Mouse (Mus musculus) mouse embryonic stem cell (cell line): Measurements from ENCODE around the gene Fgfr2.

ENCODE experiments used
- in situ Hi-C, 2 experiments: fragments of 300-500 bp; cut with MboI; formaldehyde crosslinking; loops; 1 replicate in 1 of 2; 3 replicates in 1 of 2; pipeline ENCODE4 v1.14.3; 2019 to 2020; ENCODE audit warnings: low sequenced_read_pairs in 2 of 2, low pct_unique_long_range_greater_than_20kb in 1 of 2, mixed read lengths in 1 of 2; ENCODE audit not compliant: unreplicated experiment in 1 of 2

Gene Fgfr2

DNA sequence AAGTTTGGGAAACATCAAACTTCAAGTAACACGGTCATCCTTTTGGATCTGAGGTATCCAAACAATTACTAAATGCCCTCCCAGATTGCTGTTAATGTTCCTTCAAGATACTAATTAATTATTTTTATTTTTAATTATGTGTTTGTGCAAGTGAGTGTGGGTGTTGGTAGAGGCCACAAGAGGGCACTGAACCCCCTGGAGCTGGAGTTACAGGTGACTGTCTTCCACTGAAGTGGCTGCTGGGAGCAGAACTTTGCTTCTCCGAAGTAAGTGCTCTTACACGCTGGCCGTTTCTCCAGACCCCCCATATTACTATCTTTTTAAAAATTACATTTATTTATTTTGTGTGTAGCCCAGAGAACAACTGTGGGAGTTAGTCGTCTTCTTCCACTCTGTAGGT is 193.1 kb downstream of the Fgfr2 start:
- in situ Hi-C loops, result no loop called here

DNA sequence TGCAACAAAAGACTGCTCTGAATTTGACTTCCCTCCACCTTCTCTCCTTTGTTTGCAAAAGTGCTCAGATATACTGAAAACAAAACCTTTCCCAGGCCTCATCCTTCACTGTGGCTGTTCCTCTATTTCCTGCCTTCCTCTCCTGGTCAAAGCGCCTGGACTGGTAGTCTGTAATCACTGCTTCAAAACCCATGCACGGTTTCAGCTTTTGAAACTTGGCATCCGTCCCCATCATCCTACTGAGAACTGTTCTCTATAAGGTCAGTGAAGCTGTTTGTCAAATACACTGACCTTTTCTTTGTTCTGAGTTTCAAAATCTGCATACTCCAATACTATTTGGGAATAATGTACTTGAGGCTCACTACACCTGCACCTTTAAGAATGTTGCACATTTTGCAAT is 195.9 kb downstream of the Fgfr2 start:
- in situ Hi-C loops, result no loop called here

DNA sequence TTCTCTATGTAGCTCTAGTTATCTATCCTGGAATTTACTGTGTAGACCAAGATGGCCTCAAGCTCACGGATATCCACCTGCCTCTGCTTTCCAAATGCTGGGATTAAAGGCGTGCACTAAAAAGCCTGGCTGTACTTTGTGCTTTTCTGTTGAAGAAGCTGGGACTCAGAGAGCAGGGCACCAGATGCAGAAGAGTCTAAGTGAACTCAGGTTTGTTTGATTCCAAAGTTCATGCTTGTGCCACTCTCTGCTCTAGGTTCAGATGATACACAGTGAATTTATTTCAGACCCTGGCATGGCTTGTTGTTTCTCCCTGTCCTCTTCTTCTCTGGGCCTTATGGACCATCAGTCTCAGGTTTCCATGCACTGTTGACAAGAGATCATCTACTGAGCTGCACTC is 197.9 kb downstream of the Fgfr2 start:
- in situ Hi-C loops, result no loop called here

DNA sequence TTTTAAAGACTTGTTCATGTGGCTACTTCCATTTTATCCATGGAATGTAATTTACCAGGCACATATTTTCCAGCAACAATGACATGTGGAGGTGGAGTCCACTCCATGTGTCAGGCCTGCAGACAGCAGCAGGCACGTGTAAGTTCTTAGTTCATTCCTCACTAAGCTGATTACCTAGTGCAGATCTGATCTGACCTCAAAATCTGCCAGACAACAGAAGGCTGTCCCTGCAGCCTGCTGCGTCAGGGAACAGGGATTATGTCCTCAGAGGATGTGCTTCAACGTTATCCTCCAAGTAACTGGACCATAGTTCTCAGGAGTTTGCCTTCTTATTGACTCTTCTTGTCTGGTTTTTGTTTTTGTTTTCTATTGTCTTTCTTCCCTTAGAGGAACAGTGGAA is 201.2 kb downstream of the Fgfr2 start:
- in situ Hi-C loops, result no loop called here

DNA sequence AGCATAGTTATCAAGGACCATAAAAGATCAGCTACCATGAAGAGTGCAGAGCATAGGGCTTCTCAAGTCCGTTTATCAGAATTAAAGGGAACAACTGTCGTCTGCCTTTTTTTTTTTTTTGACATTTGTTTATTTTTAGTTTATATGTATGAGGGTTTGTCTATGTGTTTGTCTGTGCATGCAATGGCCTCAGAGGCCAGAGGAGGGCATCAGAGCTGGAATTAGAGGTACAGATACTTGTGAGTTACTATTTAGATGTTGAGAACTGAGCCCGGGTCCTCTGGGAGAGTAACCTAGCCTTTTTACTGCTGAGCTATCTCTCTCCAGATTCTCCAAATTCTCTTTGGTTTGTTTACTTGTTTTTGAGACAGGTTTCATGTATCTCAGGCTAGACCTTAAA is 219.4 kb downstream of the Fgfr2 start:
- in situ Hi-C loops, result no loop called here

DNA sequence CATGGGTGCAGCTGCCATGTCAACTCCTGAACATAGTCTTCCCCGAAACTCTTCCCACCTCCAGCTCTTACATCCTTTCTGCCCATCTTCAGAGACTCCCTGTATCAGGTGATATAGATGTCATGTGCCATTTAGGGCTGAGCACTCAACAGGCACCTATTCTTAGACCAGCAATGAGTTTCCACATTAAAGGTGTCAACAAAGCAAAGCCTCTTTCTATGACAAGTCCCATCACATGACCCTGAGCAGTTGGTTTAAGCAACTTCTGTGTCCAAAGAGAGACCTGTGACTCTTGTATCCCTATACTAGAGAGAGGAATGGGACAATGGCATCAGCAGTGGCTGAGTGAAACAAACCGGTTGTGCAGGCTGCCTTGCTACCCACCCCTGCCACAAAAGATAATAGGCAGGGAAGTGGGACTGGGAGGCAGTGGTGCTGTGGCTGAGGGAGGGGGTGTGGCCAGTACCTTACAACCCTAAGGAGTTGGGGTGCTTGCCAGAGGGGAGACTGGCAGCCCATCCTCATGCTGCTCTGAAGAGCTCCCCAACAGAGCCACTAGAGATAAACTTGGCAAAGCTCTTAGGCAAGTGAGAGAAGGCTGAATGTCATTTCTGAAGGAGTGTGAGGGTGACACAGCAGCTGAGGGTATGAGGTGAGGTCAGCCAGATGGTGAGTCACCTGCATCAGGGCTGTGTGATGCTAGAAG is 222.2 kb downstream of the Fgfr2 start:
- in situ Hi-C loops, result no loop called here

DNA sequence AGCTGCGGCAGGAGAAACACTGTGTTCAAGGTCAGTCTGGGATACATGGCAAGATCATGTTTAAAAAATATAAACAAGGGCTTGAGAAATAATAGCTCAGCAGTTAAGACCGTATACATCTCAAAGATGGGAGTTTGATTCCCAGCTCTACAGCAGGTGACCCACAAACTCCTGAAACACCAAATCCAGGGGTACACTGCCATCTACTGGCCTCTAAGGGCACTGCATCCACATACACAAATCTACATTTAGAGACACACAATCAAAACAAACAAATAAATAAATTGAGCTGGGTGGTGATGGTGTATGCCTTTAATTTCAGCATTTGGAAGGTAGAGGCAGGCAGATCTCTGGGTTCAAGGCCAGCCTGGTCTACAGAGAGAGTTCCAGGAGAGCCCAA is 224.9 kb downstream of the Fgfr2 start:
- in situ Hi-C loops, result loop anchor here (5.0 to 25.0 kb wide), 2 partner anchors 246 to 661 kb away; no protein-coding TSS in a partner anchor

DNA sequence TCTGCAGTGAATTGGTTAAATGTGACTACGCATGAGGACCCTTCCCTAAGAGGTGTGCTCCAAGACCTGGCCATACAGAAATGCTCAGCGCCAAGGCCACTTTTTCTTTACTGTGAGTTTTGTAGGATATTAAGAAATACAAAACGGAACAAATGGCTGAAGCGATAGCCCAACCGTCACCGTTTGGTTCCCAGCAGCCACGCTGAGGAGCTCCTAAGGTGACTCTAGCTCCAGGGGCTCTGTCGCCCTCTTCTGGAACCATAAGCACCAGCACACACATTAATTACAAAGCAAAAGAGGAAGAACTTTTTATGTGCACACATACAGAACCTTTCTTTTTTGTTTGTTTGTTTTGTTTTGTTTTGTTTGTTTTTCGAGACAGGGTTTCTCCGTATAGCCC is 225.9 kb downstream of the Fgfr2 start:
- in situ Hi-C loops, result loop anchor here (5.0 to 25.0 kb wide), 2 partner anchors 245 to 660 kb away; no protein-coding TSS in a partner anchor

DNA sequence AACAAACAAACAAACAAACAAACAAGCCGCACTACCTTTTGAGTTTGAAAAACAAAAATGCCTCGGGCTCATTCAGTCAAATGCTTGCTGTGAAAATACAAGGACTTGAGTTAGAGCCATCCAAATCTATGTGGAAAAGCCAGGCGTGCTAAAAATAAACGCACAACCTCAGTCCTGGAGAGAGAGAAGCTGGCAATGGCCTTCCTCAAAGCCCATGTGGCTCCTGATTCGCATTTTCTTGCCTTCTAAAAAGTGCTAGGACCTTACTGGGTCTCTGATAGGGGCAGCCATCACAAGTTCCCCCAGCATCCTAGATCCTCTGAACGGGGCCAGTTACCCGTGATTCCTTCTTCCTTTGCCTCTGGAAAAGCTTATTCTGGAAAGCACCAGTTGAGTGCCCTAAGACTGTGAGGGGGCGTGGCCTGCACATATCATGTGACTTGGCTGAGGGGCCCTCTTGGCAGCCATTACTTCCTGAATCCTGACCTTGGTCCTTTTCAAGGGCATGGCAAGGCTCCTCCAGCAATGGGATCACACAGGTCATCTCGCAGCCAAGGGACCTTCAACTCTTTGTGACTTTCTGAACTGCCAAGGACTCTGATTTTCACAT is 226.8 kb downstream of the Fgfr2 start:
- in situ Hi-C loops, result loop anchor here (5.0 to 25.0 kb wide), 2 partner anchors 244 to 659 kb away; no protein-coding TSS in a partner anchor

DNA sequence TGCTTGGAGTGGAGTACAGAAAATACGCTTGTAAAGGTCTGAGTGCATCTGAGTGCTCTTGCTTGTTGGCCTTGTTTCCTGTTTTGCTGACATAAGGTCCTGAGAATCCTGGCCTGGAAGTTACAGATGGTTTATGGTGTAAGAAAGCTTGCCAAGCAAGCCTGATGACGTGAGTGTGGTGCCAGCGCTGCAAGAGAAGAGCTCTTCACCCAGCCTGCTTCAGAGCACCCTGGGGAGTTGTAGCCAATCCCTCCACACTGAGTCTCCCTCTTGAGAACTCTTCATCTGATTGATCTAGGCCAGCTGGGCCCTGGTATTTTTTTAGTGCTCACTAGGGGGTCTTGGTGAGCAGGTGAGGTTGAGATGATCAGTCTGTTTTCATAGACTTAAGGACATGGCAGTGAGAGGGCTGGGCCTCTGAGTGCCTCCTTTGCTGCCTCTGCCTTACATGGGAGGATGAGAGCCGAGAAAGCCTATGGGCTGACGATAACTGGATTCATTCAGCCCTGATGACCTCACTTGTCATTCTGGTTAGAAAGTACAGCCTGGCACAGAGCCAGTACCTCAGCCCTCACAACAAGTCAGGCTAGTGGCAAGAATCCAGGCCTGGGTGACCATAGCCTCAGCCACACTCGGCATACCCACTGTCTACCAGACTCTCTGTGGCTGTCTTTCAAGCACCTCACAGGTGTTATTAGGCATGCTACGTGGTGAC is 228.2 kb downstream of the Fgfr2 start:
- in situ Hi-C loops, result loop anchor here (5.0 to 25.0 kb wide), 2 partner anchors 243 to 658 kb away; no protein-coding TSS in a partner anchor

DNA sequence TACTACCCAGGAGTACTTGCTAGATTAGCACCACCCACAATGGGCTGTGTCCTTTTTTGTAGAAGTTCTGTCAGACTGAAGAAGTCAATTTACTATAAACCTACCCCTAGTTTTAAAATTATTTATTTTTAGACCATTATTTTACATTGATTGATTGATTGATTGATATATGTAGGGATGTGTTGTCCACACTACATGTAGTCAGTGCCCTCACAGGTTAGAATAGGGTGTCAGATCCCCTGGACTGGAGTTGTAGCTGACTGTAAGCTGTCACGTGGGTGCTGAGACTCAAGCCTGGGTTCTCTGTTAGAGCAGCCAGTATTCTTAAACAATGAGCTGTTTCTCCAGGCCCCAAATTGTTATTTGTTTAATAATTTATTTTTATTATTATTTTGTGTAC is 229.8 kb downstream of the Fgfr2 start:
- in situ Hi-C loops, result loop anchor here (25.0 kb wide), 1 partner anchor 656 kb away; no protein-coding TSS in a partner anchor

DNA sequence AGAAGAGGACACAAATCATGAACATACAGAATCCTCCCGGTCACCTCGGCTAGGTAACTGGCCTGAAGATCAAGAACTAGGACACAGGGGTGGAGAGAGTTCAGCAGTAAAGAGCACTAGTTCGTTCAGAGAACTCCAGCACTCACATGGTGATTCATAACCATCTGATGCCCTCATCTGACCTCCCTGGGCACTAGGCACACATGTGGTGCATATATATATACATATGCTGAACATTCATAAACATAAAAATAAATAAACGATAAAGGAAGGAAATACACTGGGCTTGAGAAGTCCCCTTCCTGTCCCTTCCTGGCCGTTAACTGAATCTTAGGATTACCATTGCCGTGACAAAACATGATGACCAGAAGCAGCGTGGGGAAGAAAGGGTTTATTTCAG is 230.3 kb downstream of the Fgfr2 start:
- in situ Hi-C loops, result loop anchor here (25.0 kb wide), 1 partner anchor 656 kb away; no protein-coding TSS in a partner anchor

DNA sequence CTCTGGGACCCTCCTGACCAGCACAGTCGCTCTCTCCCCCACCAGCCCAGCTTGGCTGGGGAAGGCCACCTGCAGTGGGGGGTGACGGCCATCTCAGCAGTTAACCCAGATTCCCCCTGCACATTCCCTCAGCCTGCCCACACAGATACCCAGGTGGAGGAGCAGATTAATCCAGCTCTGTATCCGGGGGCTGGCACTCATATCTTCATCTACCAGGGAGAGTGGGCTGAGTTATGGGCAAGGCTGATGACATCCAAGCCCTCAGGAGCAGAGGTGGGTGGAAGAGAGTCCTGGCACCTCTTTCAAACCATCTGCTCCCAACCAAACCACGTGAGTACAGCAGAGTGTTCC is 230.9 kb downstream of the Fgfr2 start:
- in situ Hi-C loops, result loop anchor here (25.0 kb wide), 1 partner anchor 655 kb away; no protein-coding TSS in a partner anchor

DNA sequence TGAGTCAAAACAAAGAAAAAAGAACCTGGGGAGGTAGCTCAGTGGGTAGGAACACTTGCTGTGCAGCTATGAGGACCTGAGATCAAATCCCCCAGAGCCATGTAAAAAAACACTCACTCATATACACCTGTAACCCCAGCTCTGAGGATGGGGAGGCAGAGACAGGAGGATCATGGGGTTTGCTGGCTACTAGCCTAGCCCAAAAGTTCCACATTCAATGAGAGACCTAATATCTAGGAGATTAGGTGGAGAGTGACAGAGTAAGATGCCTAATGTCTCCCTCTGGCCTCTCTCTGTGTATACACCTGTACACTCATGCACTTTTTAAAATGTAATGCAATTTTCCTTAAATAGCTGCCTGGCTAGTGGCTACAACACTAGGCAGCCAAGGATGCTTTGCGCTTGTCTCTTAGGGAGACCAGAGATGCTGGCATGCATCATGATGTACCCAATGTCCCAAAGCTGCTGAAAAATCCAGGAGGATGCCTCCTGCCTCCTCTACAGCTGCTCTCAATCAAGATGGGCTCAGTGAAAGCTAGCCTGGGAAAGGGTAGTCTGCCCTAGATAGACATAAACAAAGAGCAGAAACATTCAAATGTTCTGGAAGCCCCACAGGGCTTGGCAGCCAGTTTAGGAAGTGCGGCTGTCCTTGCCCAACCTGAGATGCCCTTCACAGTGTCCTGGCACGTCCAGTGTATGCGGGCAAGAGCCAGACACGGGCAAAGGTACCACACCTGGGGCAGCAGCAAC is 231.4 kb downstream of the Fgfr2 start:
- in situ Hi-C loops, result loop anchor here (25.0 kb wide), 1 partner anchor 654 kb away; no protein-coding TSS in a partner anchor

DNA sequence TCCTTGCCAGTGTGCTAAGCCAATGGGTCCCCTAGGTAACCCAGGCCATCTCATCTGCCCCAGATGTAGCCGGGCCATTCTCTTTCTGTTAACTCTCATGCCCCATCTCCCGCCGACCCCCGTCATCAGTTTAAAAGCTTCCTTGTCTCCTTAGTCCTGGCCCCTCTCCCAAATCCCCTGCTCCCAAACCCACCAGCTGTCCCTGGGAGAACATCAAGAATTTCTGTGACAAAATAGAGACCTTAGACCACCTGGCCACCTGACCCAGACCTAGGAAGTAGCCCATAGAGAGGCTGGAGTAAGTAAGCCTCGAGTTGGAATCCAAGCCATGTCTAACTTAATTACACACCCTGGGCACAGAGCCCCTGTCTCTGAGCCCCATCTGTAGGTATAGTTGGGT is 232.9 kb downstream of the Fgfr2 start:
- in situ Hi-C loops, result loop anchor here (25.0 kb wide), 1 partner anchor 653 kb away; no protein-coding TSS in a partner anchor

DNA sequence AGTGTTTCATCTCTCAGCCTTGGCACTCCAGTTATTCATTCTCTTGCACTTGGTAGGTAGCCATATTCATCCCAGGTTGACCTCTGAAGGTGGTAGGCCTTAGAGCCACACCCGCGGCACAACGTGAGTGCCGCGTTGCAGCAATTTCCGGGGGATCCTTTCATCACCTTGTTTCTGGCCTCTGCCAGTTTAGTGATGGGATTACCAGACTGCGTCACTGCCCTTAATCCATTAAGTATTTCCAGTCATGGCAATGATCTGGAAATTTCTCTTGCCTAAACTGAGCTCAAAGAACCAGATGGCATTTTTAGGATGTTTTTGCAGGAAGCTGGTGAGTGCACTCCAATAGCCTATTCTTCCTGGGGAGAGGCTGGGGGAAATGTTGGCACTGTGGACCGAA is 233.5 kb downstream of the Fgfr2 start:
- in situ Hi-C loops, result loop anchor here (10.0 to 25.0 kb wide), 2 partner anchors 235 to 652 kb away; no protein-coding TSS in a partner anchor

DNA sequence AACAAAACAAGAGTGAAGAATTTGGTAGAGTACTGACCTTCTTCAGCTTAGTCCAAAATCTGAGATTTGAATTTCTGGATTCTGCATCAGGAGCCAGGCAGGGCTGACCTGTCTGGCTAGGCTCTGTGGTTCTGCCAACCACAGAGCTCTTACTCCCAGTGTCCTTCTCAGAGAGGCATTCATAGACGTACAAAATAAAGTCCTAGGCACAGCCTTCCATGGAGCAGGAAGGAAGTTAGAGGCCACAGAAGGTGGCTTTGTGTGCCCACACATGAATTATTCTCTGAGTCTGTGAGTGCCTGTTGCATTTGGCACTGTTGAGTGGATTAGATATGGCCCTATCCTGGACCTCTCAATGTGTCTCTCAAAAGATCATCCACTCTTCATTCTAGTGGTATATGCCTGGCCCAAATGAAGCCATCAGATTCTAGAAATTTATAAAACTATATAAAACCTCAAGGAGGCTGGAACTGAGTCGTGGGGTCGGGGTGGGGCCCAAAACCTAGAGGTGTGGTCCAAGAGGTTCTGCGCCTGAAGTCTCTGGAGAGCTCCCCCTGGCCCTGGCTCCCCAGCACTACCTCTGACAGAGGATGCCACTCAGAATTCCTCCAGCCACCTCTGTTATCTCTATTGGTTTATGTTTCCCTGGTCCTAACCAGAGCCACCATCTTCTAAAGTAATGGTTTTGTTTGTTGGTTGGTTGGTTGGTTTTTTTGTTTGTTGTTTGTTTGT is 234.5 kb downstream of the Fgfr2 start:
- in situ Hi-C loops, result loop anchor here (10.0 to 25.0 kb wide), 2 partner anchors 234 to 651 kb away; no protein-coding TSS in a partner anchor

DNA sequence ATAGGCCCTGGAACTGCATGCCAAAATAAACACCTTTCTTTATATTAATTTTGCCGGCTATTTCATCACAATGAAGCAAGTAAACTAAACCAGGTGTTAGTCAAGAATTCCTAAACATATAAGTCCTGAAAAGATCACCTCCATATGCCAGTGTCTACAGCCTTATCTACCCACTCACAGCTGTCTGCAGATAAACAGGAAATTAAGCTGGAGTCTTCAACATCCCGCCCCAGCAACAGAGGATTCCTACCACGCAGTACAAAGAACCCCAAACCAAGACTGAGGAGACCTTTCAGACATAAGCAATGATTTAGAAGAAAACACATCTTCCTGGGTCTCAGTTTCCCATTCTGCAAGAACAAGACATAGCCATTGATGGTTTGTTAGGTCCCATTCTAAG is 235.1 kb downstream of the Fgfr2 start:
- in situ Hi-C loops, result loop anchor here (10.0 to 25.0 kb wide), 2 partner anchors 233 to 651 kb away; no protein-coding TSS in a partner anchor
